Mouse (Mus musculus) frontal cortex, postnatal 25 days (tissue): ENCODE results near the gene Actr3b.
A peak's percentile ranks its signal among the peaks of the same experiment; 100 is the strongest.
"Not testable (repeated sequence)": the region's sequence is repeated elsewhere in the genome, so short reads cannot be mapped to it uniquely, and the experiment has no call there.

Experiments
- DNase-seq, 2 experiments: peaks; one replicate each; pipeline ENCODE4 v3.0.0; 2022; ENCODE audit warnings: low spot score in 2 of 2

Actr3b gene

DNA sequence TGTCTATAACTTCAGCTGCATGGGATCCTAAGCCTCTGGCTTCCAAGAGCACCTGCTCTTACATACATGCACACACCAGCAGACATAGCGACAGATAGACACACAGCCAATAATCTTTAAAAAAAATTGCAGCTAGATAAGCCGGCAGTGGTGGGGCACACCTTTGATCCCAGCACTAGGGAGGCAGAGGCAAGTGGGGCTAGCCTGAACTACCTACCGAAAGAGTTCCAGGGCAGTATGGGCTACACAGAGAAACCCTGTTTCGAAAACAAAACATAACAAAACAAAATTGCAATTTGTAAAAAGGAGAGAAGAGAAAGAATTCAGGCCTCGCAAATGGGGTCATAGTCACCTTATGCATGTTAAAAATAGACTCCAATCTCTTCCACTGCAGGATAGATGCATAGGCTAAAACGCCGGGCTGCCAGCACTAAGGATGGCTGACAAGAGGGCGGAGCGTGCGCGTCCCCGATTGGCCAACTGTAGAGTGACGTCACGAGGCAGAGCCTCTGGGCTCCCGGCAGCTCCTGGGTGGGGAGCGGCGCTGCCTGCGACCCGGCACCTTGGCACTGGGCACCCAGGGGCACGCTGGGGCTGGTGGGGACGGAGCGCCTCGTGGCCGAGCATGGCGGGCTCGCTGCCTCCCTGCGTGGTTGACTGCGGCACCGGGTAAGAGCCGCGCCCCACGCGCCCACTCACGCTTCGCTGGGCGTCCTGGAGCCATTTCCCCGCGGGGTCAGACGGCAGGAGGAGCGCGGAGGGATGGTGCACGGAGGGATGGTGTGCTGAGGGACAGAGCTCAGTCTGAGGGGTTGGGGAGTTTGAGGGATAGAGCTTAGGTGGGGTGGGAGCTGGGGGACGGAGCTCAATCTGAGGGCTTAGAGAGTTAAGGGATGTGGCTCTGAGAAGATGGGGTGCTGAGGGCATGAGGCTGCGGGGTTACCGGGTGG, at the start of gene Actr3b:
Actr3b (plus strand) TSS at position 538 of the 950 bp plus-strand sequence.
- DNase-seq: peak; percentile 63 to 81

DNA sequence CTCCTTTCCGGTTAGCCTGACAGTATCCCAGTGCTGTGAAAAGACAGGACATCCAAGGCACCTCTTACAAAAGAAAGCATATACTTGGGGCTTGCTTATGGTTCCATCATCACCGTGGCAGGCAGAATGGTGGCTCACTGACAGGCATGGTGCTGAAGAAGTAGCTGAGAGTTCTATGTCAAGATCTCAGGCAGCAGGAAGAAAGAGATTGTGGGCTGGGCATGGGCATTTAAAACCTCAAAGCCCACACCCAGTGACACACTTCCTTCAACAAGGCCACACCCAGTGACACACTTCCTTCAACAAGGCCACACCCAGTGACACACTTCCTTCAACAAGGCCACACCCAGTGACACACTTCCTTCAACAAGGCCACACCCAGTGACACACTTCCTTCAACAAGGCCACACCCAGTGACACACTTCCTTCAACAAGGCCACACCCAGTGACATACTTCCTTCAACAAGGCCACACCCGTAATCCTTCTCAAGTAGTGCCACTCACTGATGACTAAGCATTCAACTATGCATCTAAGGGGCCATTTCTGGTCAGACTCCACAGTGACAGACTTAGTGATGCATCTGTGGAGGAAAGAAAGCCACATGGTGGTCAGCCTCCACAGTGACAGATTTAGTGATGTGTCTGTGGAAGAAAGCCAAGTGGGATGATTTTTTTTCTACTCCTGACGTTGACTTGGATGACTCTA, 46.6 kb upstream of the Actr3b start:
- DNase-seq: not testable (repeated sequence)

DNA sequence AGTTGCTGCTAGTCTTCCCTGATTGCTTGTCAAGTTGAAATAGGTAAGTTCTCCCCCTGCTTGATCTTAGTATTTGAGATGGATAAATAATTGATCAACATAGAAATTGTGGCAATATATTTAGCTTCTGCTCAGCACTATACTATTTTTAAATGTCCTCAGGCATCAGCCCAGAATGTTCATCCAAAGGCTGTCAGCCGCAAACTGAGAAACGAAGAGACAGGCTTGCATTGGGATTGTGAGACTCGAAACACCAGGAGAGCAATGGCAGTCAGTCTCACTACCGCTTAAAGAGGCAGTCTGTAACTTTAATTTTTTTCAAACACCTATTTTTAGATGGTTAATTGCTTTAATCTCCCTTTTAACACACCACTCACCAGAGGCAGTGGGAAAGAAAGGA, 40.4 kb upstream of the Actr3b start:
- DNase-seq: no peak

DNA sequence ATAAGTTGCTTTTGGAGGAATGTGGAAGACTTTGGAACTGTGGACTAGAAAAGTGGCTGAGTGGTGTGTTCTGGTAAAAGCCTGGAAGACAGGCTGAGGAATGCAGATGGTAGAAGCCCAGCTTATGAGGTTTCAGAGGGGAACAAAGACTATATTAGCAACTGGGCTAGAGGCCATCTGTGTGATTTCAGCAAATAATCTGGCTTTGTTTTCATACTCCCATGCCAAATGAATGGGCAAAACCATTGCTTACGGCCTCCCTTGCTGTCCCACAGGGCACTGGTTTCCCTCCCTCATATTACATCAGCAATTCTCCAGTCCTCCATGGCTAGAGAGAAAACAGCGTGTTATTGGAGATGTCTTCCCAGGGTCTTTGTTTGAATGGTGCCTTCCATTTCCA, 36.8 kb upstream of the Actr3b start:
- DNase-seq: no peak

DNA sequence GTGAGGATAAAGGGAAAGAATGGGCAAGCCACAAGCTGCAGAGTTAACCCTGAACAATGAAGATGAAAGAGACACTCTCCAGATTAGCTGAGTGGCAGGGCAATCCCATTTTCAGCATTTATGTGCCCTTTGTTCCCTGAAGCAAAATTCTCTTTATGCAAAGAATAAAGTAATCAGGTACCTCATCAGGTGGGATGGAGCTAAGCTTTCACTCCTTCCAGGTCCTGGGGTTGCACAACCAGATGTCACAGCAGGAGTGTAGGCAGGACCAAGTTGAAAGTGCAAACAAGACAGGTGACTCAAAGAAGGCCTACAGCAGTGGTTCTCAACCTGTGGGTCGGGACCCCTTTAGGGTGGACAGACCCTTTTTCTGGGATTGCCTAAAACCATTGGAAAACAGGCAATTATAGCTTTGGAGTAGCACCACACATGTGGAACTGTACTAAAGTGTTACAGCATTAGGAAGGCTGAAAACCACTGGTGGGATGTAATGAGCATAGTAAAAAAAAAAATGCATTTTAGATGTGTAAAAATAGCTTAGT, 35.6 kb upstream of the Actr3b start:
- DNase-seq: no peak

DNA sequence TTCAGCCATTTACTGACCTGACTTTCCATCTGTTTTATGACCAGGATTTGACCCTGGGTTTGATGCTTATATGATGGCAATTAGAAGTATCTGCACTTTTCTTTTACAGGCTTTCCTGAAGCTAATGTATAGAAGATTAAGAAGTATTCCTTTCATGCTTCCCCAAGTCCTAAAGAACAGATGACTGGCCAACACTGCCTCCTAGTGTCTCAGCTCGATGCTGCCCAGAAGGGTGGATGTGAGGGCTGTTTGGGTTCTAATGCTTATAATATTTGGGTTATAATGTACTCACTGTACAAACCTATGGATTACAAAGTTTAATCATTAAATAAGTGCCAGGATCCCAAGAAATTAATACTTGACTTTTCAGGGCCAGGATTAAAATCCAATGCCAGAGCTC, 25.5 kb upstream of the Actr3b start:
- peak; percentile 26 to 27 for DNase-seq

DNA sequence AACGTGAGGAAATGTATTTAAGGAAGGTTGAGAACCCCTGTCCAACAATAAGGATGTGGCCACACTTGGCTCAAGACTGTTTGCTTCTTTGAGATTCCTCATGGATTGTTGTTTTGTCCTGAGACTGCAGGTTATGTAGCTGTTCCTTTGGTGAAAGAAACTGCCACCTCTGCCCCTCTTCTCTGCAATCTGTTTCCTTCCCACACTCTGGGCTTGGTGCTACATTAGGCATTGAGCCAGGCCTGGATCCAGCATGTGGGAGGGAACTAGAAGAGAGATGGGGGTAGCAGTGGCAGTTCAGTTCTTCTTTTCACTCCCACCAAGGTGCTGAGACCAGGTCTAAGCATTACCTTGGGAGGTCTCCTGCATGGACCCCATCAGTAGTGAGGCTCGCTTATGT, 23.9 kb upstream of the Actr3b start:
- peak in 1 of 2 experiments; percentile 44 for DNase-seq

DNA sequence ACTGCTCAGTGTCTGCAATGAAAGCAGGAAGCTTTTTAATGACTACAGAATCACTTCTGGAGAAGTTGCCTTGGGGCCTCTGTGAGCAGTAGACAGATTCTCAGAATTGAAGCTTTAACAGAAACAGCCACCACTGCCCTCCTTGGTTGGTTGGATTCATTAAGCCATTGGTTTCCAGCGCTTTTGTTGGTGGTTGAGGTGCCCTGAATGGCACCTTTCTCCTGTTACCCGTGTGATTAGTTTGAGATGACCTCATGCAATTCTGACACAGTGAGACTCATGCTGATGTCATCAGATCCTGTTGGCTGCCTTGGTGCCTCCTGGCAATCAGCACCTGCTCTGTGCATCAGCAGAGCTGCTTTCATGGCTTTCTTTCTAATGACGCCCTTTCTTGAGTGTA, 21.3 kb upstream of the Actr3b start:
- DNase-seq: no peak

DNA sequence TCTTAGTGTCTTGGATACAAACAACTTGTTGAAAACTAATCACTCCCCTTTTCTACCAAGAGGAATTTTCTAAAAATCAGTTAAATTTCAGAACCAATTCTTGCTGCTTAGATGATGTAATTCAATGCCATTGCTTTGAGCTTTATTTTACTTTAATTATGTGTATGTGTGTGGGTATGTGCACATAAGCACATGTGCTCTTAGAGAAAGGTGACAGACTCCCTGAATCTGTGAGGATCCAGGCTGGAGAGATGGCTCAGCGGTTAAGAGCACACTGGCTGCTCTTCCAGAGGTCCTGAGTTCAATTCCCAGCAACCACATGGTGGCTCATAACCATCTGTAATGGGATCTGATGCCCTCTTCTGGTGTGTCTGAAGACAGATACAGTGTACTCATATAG, 20.9 kb upstream of the Actr3b start:
- DNase-seq: not testable (repeated sequence)

DNA sequence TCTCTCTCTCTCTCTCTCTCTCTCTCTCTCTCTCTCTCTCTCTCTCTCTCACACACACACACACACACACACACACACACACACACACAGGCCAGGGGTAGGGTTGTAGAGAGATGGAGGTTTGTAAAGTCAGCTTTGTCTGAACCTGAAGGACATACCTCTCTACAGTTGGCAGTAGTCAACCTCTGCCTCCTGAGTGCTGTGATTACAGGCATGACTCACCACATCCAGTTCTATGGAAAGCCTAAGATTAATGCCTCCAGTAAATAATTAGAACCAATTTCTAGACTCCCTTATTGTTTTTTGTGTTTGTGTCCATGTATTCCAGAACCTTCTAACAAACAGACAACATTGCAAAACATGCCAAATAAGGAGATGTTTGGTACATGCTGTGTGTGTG, 11.9 kb upstream of the Actr3b start:
- DNase-seq: no peak

DNA sequence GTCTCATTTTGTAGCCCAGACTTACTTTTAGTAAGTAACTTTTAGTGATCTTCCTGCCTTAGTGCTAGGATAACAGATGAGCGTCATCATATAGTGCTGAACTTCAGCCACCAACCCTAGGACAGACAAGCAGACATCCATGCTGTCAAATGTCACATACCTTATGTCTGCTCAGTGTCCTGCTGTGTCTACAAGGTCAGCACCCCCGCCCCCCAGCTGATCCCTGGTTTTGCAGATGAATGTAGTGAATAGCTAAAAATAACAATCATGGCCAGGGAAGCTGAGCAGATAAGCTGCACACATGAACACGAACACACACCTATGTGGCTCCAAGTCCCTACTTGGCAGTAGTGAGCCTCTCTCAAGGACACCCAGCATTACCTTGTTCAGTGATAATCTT, 11.2 kb upstream of the Actr3b start:
- no peak for DNase-seq

DNA sequence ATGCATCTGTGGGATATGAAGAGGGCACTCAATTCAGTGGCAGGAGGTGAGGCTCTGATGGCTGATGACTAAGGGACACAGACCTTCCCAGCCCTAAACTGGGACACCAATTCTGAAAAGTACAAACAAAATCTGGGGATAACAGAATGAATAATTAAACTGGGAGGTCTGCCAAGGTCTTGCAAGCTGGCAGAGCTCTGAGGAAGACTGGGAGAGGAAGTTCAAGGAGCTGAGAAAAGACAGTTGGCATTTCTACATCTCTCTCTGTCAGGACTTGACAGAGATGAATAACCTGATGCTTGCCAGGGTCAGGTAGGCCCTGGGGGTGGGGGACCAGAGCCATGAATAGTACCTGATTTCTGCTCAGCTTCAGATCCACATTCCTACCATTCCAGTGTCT, 8.2 kb upstream of the Actr3b start:
- DNase-seq: no peak

DNA sequence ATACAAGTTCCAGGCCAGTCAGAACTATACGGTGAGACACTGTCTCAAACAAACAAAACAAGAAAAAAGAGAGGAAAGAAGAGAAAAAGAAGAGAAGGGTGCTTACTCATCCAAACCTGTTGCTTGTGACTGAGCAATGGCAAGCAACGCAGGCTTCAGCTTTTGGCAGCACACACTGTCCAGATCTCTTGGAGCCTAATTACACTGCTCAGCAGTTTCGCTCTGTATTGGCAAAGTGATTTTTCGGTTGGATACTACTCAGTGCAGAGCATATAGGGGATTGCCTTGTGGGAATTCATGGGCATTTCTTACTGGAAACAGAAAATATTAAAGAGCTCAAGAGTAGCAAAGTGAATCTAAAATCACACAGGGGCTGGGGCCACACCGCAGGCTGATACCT, 6.9 kb upstream of the Actr3b start:
- DNase-seq: no peak

DNA sequence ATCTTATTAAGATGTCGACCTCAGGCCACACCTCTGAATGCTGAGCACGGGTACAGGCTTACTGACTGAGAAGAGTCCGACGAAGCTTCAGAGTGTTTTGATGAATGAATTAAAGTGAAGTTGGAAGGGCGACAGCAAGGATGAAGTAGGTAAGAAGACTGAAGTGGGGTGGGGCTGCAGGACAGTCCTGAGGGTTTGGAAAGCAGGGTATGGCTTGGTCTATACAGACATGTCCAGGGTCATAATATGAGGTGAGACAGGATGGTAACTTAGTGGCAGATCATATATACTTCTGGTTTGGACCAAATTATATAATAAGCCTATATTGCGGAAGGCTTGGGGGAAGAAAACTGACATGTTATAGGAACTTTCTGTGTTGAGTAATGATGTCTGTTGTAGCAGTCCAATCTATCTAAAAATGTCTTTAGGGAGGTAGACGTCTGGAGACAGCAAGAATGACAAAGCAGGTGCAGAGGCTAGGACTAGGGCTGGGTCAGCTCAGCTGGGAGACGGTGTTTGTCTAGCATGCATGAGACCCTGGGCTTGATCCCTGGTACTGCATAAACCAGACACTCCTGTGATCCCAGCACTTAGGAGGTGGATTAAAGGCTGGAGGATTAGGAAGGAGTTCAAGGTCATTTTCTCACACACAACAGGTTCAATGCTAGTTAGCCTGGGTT, 6.1 kb upstream of the Actr3b start:
- DNase-seq: no peak

DNA sequence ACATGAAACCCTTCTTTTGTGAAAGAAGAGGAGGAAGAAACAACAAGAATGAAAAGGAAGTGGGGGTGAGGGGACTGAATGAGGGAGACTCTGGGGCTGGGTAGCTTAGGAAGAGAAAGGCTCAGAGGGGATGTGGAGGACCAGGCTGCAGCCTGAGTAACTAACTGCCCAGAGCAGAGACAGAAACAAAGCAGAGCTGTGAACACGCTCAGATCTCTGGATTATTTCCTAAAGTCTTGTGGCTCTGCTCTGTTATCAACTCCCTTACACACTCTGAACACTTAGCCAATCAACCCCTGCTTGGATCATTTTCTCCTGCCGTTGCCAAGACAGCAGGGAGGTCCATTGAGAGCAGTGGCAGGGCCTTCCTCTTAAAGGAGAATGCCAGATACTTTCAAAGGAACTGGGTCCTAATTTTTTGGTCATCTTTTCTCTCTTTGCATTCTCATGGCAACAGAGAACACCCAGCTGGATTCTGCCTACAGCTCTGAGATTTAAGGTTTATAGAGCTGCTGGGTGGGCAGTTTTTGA, 5.5 kb upstream of the Actr3b start:
- DNase-seq: no peak

DNA sequence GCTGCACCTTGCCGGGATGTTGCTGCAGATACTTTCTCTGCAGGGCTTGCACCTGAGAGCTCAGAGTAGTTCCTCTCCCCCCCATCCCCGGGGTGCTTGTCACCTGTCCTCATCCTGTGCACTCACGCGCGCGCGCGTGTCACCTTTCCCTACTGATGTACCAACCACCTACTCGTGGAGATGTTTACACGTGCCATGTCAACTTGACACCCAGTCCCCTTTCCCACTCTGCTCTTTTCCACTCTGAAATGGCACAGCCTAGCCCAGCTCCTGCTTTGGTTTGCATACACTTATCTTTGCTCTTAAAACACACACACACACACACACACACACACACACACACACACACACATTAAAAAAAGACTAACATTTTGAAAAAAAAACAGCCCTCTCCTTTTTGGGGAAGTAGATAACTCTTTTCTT, 624 bp downstream of the Actr3b start:
- no peak for DNase-seq

DNA sequence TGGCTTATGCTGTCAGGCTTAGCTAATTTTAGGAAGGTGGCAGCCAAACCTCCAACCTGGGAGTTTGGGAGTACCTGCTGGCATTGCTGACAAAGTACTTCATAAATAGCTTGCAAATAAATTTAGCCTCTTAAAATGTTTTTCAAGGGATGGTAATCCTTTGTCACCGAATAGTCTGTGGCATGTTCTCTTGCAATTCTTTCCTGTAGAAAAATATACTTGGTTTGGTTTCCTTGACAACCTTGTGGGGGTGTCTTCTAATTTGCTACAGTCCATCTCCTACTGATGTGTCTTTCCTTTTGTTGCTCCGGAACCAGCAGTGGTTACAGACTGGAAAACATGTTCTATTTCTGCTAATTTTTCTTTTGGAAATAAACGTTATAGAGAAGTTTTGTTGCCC, 1.1 kb downstream of the Actr3b start:
- DNase-seq: no peak

DNA sequence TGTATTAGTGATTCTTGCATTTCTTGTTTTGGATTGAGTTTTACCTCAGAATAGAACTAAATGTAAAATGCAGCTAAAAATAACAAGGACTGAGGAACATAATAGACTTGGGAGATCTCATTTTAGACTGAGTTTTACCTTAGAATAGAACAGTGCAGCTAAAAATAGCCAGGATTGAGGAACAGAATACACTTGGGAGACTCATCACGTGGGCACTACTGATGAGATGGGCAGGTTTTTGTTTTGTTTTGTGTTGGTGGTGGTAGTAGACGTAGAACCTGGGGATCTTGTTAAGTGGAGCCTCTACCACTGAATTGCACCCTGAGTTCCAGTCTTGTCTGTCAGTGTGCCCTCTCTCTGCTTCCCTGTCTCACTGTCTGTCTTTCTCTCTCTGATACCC, 2.1 kb downstream of the Actr3b start:
- DNase-seq: no peak

DNA sequence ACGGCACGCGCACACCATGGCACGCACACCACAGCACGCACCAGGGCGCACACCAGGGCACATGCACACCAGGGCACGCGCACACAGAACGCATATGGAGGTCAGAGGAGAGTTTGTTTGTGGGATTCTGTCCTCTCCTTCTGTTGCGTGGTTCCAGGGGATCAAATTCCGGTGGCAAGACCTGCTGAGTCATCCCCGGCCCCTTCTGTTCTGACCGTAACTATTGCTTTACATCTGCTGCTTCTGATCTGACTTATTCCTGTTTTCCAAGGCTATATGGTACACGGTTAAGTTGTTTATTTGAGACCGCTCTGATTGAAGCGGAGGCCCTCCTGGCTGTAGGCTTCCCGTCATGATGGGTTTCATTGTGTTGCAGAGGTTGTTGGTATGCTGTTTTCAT, 9.2 kb downstream of the Actr3b start:
- no peak for DNase-seq

DNA sequence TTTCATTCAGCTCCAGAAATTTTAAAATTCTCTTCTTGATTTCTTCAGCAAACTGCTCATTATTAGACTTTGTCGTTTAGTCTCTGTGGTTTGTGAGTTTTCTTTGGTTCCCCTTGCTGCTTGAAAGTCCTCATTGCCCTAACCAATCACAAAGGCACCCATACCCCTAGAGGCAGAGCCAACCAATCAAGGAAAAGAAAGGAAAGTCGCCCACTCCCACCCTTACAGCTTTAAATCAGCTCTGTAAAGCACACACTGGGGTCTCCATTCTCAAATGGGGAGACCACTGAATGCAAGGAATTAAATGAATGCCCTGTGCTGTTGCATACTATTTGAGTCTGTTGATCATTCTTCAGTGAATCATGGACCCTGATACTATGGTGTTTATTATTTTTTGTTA, 9.6 kb downstream of the Actr3b start:
- no peak for DNase-seq

DNA sequence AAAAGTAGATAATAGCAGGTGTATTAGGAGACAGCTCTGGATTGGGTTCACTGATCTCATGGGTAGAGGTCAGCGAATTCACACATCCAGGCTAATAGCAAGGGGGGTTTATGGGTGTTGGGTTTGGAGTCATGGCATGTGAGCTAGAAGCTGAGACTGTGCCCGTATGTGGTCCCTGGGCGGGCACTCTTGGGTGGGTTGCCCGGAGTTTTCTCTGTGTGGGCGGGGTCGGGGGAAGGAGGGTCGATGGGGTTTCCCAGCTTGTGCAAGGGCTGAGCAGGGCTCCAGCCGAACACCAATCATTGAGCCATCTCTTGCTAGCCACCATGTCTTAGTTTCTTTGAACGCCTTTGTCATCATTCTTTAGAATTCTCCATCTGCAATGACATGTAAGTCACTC, 12.7 kb downstream of the Actr3b start:
- no peak for DNase-seq
